Mouse (Mus musculus) small intestine, adult 2 months (tissue): ENCODE measurements around the gene Olfr16.

Source experiments
- CTCF ChIP-seq: fragments of 200-500 bp; IDR thresholded peaks from 2 replicates; pipeline ENCODE4 v1.5.1; 2012; ENCODE audit warnings: low read depth, mild to moderate bottlenecking, control low read depth, inconsistent platforms, low read length, moderate library complexity, mixed read lengths; ENCODE audit not compliant: insufficient replicate concordance, insufficient read length; ENCODE audit errors: extremely low read depth
- POLR2A ChIP-seq: fragments of 200-500 bp; IDR thresholded peaks from 2 replicates; pipeline ENCODE4 v1.6.1; 2012; ENCODE audit warnings: low read depth, mild to moderate bottlenecking, control low read depth, inconsistent platforms, low read length, moderate library complexity

- TF ChIP-seq CTCF (no peak), POLR2A (no peak)
These were observed 10.2 kb downstream of the Olfr16 start for GRCm38 (mm10) chr1:172960452-172960851.
